Mouse (Mus musculus) frontal cortex, adult (tissue): Measurements from ENCODE around the gene Hic1.

Experiments
- ATAC-seq: cut with Nextera tagmentation; 2 replicates; pipeline ENCODE4 v1.9.2; 2017; ENCODE audit warnings: mild to moderate bottlenecking, moderate library complexity, mixed read lengths; ENCODE audit not compliant: low TSS enrichment

The Hic1 gene

GRCm38 (mm10) chr11:75119298-75119697 is 50.0 kb downstream of the Hic1 start:
- peak; percentile 83 for ATAC-seq

- ATAC-seq: peak; percentile 67
These were observed 51.2 kb downstream of the Hic1 start for GRCm38 (mm10) chr11:75118141-75118540.

- ATAC-seq: no peak
These were observed 52.9 kb downstream of the Hic1 start for GRCm38 (mm10) chr11:75116379-75116778.
